Comparison of ENCODE assay signal across 29 mouse cellular contexts in genomic region chr2:125498216-125498615, GRCm38 (mm10). TPM values are rescaled to one million over a fixed set of nuclear protein-coding genes. Genes with fewer than 3 reads are reported as not detected.
"Had no signal": no experiment of that assay in that cellular context is flagged by ENCODE, and none has a peak within 500 bp of the region (broad histone marks: within the 10 kb centered on the region; RNA-seq: fewer than 3 reads in every experiment).

No protein-coding gene starts in this region.

- H3K4me1 ChIP-seq: embryonic facial prominence, embryonic 10.5 days; embryonic facial prominence, embryonic 12.5 days; embryonic facial prominence, embryonic 13.5 days; embryonic facial prominence, embryonic 15.5 days; forebrain, embryonic 10.5 days; forebrain, embryonic 12.5 days; forebrain, embryonic 13.5 days; forebrain, embryonic 15.5 days had no signal

- H3K36me3 ChIP-seq: forebrain, embryonic 15.5 days had no signal

- H3K27ac ChIP-seq: embryonic facial prominence, embryonic 10.5 days; embryonic facial prominence, embryonic 12.5 days; embryonic facial prominence, embryonic 13.5 days; embryonic facial prominence, embryonic 15.5 days; forebrain, embryonic 10.5 days; forebrain, embryonic 12.5 days; forebrain, embryonic 13.5 days; forebrain, embryonic 15.5 days; gastrocnemius, adult 2 months; heart, adult 2 months had no signal

- ATAC-seq: forebrain, embryonic 13.5 days; forebrain, embryonic 14.5 days; forebrain, embryonic 15.5 days; forebrain, embryonic 16.5 days; forebrain, postnatal 0 days had no signal

- H3K4me3 ChIP-seq: embryonic facial prominence, embryonic 10.5 days; embryonic facial prominence, embryonic 12.5 days; embryonic facial prominence, embryonic 13.5 days; embryonic facial prominence, embryonic 15.5 days; erythroblast, embryonic 14.5 days; forebrain, embryonic 10.5 days; forebrain, embryonic 12.5 days; forebrain, embryonic 13.5 days; forebrain, embryonic 15.5 days; gastrocnemius, adult 2 months; heart, adult 2 months had no signal

- H3K9me3 ChIP-seq: embryonic facial prominence, embryonic 12.5 days; embryonic facial prominence, embryonic 13.5 days; embryonic facial prominence, embryonic 15.5 days; forebrain, embryonic 12.5 days; forebrain, embryonic 13.5 days; forebrain, embryonic 15.5 days had no signal

- DNase-seq: cerebellum, adult 9-10 months; cerebellum, adult 9-11 months; cerebellum, postnatal 10 days; cerebellum, postnatal 14 days; cerebellum, postnatal 25 days; cerebellum, postnatal 36 days; embryo, embryonic 11 days; forebrain, postnatal 0 days; gastrocnemius, adult 2 months; gastrocnemius, postnatal 10 days; gastrocnemius, postnatal 14 days; gastrocnemius, postnatal 25 days; gastrocnemius, postnatal 36 days; heart, adult 18-20 months; heart, adult 2 months had no signal

- H3K27me3 ChIP-seq: embryonic facial prominence, embryonic 12.5 days; embryonic facial prominence, embryonic 13.5 days; embryonic facial prominence, embryonic 15.5 days; forebrain, embryonic 12.5 days; forebrain, embryonic 13.5 days; forebrain, embryonic 15.5 days had no signal

- H3K9ac ChIP-seq: embryonic facial prominence, embryonic 12.5 days; embryonic facial prominence, embryonic 13.5 days; embryonic facial prominence, embryonic 15.5 days; forebrain, embryonic 12.5 days; forebrain, embryonic 13.5 days; forebrain, embryonic 15.5 days; forebrain, postnatal 0 days had no signal

RNA-seq across cellular contexts. Expression of gene Gm9913, which starts 6.7 kb away (rescaled TPM):
- total RNA-seq: common myeloid progenitor, adult 5-6 weeks; gastrocnemius, adult 8-10 months; granulocyte monocyte progenitor cell, adult 5-6 weeks had no signal
- polyA plus RNA-seq: erythroblast, embryonic 14.5 days; forebrain, embryonic 13.5 days had no signal

RNA-seq across cellular contexts. Expression of gene Fbn1, which starts 9.6 kb away (rescaled TPM):
- polyA plus RNA-seq: erythroblast, embryonic 14.5 days had no signal
